Mouse (Mus musculus) adrenal gland, adult 8-10 months (tissue): ENCODE measurements at regions not wholly inside any gene's neighbourhood (a gene's known extent, or its start where the extent isn't known, plus 50 kb on each side); places are given as distances from the start of the nearest gene placed in this dataset.

ENCODE experiments used
- DNase-seq: peaks from one replicate; pipeline ENCODE4 v3.0.0; 2022

- DNase-seq = no peak
Observed at GRCm38 (mm10) chr3:38254896-38255295, 229.7 kb downstream of the Ankrd50 start.

- no peak for DNase-seq
Observed at GRCm38 (mm10) chr3:38251592-38251991, 233.1 kb downstream of the Ankrd50 start.

GRCm38 (mm10) chr3:38250552-38250951 lies 234.1 kb downstream of the Ankrd50 start:
- no peak for DNase-seq

- no peak for DNase-seq
Observed at GRCm38 (mm10) chr3:38248941-38249340, 235.7 kb downstream of the Ankrd50 start.

DNA sequence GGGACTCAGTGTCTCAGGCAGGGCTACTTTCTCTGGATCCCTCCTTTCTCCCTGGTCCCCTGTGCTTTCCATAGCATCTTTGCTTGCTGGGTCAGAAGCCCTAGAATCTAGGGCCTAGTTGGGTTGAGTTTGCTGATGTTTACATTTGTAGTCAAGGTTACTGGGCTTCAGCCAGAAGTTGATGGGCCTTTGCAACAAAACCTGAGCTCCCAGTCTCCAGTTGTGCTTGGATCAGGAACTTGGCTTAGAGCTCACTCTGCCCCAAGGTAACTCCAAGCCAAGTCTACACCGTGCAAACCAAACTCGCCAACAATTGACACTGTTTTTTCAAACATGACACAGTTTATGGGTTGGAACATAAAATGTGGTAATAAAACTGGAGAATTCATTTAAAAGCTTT lies 238.2 kb downstream of the Ankrd50 start:
- no peak for DNase-seq

GRCm38 (mm10) chr3:38243209-38243608 lies 241.4 kb downstream of the Ankrd50 start:
- no peak for DNase-seq

GRCm38 (mm10) chr3:38237616-38238015 lies 247.0 kb downstream of the Ankrd50 start:
- no peak for DNase-seq

DNA sequence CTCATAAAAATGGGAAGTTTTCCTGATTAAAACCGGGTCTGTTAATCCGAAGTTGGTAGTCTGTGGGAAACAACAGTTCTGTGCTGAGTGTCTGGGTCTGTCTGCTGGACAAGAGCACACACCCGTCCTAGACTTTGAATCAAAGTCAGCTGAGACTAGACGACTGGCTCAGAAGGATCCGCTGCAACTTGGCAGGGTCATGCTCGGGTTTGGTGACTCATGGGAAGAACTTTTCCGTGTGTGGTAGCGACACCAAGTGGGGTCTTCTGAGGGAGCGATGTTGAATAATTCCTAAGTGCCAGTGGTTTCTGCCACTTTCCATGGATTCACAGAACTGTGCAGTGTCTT lies 248.9 kb downstream of the Ankrd50 start:
- DNase-seq = no peak

DNA sequence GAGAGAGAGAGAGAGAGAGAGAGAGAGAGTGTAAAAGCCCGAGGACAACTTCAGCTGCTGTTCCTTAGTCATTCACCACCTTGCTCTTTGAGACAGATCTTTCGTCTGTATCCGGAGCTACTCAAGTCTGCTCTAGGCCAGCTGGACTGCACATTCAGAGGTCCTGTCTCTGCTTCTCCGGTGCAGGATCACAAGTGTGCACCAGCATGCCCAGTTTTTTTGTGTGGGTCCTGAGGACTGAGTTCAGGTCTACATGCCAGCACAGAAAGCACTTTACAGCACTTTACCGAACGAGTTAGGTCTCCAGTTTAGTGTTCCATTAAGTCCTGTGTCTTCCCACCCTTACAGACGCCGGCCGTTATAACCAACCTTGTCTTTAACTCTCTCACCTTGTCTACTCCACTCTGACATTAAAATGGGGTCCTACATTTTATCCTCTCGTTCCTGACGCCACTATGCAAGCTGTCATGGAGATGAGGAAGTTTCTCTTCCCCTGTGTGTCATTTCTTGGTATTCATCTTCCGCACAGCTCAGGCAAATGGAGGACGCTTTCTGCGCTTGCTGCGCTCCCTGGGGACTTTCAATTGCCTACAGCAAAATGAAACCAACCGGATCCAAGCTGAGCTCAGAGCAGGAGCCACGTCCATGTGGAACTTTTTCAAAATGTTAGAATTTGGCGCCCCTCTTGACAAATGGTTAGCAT lies 249.5 kb downstream of the Ankrd50 start:
- no peak for DNase-seq

GRCm38 (mm10) chr3:38234534-38234933 lies 250.1 kb downstream of the Ankrd50 start:
- no peak for DNase-seq

- no peak for DNase-seq
Observed at GRCm38 (mm10) chr3:38234006-38234405, 250.6 kb downstream of the Ankrd50 start.

DNA sequence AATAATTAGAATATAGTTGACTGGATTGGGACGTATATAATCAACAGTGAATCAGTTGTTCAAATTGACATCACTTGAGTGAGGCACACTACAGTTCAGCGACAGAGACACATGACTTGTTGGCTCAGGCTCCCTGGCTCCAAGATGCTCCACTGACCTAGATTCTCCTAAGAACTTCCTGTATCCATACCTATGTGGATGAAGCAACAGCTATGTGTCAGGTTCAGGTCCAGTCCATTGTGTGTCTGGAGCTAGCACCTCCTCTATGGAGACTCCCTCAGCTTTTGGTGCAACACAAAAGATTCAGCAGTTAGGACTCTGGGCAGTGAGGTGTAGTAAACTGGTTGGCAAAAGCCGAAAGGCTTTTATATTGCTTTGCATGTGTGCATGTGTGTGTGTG lies 251.6 kb downstream of the Ankrd50 start:
- no peak for DNase-seq

GRCm38 (mm10) chr3:38232111-38233076 lies 252.2 kb downstream of the Ankrd50 start:
- no peak for DNase-seq

DNA sequence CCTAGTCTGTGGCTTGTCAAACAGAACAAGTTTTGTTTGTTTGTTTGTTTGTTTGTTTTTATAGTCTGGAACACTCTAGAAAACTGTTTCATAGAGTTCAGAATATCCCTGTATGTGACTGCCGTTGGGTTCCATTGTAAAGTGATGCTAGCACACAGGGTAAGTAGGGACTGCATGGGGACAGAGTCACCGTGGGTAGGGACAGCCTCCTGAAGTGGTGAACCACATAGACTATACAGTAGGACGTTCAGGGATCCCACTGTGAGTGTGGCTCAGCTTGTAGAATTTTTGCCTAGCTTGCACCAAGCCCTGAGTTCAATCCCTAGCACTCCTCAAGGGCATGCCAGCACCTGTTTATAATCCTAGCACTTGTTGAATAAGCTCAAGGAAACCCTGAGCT lies 253.1 kb downstream of the Ankrd50 start:
- DNase-seq = no peak

DNA sequence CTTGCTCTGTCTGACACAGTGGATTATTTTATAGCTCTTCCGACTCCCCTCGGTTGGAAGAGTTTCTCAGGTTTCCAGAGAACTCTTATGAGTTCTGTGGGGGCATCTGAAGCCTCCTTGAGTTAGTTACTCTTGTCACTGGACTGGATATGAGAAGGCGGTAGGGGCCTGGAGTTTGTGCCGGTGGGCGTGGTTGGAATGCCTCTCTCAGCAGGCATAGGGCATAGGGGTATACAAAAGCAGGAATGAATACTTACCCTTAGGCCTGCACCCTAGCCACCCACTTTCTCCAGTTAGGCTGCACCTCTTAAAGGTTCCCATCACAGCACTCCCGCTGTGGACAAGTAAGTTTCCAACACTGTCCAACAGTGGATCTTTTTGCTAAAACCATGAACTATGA lies 253.8 kb downstream of the Ankrd50 start:
- no peak for DNase-seq

- DNase-seq = no peak
Observed at GRCm38 (mm10) chr3:38229686-38230085, 255.0 kb downstream of the Ankrd50 start.

DNA sequence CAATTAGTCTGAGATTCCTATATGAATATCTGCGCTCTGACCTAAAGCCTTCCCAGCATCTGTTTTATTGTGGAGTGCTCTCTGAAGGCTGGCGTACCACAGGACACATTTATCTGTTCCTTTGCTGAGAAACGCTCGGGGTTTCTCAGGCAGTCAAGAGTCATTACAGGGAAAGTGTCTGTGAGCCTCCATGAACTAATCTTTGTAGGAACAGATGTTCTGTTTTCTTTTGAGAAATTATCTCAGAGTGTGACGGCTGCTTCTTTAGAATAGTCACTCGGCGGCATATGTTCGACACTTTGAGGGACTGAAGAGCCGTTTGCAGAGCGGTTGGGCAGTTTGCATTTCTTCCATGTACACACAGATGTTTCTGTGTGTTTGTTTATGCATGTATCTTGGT lies 255.6 kb downstream of the Ankrd50 start:
- no peak for DNase-seq

GRCm38 (mm10) chr3:38227596-38227995 lies 257.0 kb downstream of the Ankrd50 start:
- DNase-seq = no peak

DNA sequence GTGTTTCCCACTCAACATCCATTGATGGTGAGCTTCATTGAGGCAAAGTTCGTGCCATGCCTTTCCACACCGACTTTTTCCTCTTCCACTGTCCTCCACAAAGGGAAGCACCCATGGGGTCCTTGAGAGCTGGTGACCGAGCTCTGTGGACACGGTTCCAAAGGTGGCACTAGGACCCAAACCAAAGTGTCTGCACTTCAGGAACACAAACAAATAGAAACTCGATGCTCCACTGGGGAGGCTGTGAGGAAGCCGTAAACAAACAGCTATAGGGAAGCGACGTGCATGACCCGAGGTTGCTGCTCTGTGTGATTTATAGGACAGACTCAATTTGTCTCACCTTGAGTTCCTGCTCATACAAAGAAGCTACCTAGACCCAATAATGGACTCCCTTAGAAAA lies 257.5 kb downstream of the Ankrd50 start:
- DNase-seq = no peak

GRCm38 (mm10) chr3:38226147-38226546 lies 258.5 kb downstream of the Ankrd50 start:
- DNase-seq = no peak

- no peak for DNase-seq
Observed at GRCm38 (mm10) chr3:38221834-38222215, 262.8 kb downstream of the Ankrd50 start.

DNA sequence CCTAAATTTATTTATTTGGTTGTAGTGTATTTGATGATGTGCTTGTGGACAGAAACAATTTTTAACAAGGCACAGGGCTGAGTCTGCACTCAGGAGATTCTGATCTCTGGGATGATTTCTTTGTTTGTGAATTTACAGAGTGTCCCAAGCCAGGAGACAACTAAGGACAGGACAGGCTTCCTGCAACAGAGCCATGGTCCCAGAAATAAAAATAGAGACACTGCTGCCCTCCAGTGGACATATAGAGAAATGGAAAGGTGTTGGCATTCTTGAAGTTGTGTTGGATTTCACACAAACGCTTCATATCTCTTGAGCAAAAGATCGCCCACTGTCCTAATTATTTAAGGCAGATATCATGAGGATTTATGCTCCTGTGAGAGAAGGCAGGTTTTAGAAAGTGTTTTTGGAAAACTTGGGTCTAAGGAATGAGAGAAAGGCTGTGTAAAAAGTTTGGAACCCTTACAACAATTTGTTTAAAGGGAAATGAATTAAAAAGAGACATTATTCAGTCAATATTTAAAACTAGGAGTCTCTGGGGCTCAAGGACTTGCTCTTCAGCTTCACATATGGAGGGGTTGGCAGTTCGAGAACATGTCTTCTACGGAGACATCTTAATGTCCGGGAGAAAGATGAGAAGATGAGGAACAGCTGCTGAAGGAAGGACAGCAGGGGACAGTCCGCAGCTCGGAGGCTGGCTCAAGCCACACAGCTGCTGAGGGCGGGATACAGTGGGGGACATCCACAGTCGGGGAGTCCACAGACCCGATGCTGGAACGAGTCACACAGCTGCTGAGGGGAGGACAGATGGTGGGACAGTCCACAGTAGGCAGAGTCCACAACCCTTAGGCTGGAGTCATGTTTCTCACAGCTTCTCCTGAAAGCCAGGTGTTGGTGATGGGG lies 263.5 kb downstream of the Ankrd50 start:
- no peak for DNase-seq

- no peak for DNase-seq
Observed at GRCm38 (mm10) chr3:38209081-38209480, 275.6 kb downstream of the Ankrd50 start.
